Mouse (Mus musculus) ES-E14 (cell line): ENCODE results near the gene Phyhd1. TPM values are rescaled to one million over a fixed set of nuclear protein-coding genes. Genes with fewer than 3 reads are reported as not detected.

Experiments used
- DNase-seq: peaks from one replicate; pipeline ENCODE4 v3.0.0-alpha.2; 2013; ENCODE audit warnings: low read depth, low spot score
- H3K27ac ChIP-seq: 2 replicates; pipeline ENCODE4 v1.5.1; 2012; ENCODE audit warnings: low read depth, mild to moderate bottlenecking, low read length, moderate library complexity, mixed read lengths; ENCODE audit not compliant: poor library complexity, insufficient read depth, severe bottlenecking
- H3K36me3 ChIP-seq: 2 replicates; pipeline ENCODE4 v1.6.1; 2012; ENCODE audit warnings: mild to moderate bottlenecking, low read length, moderate library complexity, mixed read lengths; ENCODE audit not compliant: control insufficient read depth, poor library complexity, insufficient read depth, severe bottlenecking
- H3K4me1 ChIP-seq, 2 experiments: fragments of 150-350 bp in 1 of 2; sonication (generic) in 1 of 2; 2 replicates each; pipeline ENCODE4 v1.6.1; 2012; ENCODE audit warnings: low read length in 2 of 2, mild to moderate bottlenecking in 1 of 2, mixed read lengths in 1 of 2; ENCODE audit not compliant: control insufficient read depth in 2 of 2, insufficient read depth in 2 of 2, poor library complexity in 1 of 2
- H3K4me3 ChIP-seq, 2 experiments: fragments of 150-350 bp in 1 of 2; sonication (generic) in 1 of 2; 2 replicates each; pipeline ENCODE4 v1.5.1; 2012; ENCODE audit warnings: low read length in 2 of 2, low read depth in 1 of 2, mild to moderate bottlenecking in 1 of 2, mixed read lengths in 1 of 2; ENCODE audit not compliant: insufficient read depth in 1 of 2, poor library complexity in 1 of 2, severe bottlenecking in 1 of 2
- H3K9ac ChIP-seq: 2 replicates; pipeline ENCODE4 v1.6.1; 2012; ENCODE audit warnings: low read depth, mild to moderate bottlenecking, low read length, mixed read lengths; ENCODE audit not compliant: poor library complexity, insufficient read depth, severe bottlenecking
- H3K9me3 ChIP-seq: fragments of 150-350 bp; sonication (generic); 2 replicates; pipeline ENCODE4 v1.6.1; 2012; ENCODE audit warnings: low read depth, mild to moderate bottlenecking, low read length; ENCODE audit not compliant: control insufficient read depth, insufficient read depth
- CHD2 ChIP-seq: IDR thresholded peaks from 2 replicates; pipeline ENCODE4 v1.6.1; 2014; ENCODE audit warnings: mild to moderate bottlenecking, low read depth, low read length, inconsistent platforms
- HCFC1 ChIP-seq: IDR thresholded peaks from 2 replicates; pipeline ENCODE4 v1.6.1; 2012; ENCODE audit warnings: low read length, inconsistent platforms, borderline replicate concordance; ENCODE audit not compliant: insufficient read depth
- MAFK ChIP-seq: IDR thresholded peaks from 2 replicates; pipeline ENCODE4 v1.6.1; 2014; ENCODE audit warnings: mild to moderate bottlenecking, low read depth, low read length, inconsistent platforms; ENCODE audit not compliant: insufficient read depth
- ZC3H11A ChIP-seq: IDR thresholded peaks from 2 replicates; pipeline ENCODE4 v1.6.1; 2012; ENCODE audit warnings: low read depth, mild to moderate bottlenecking, inconsistent platforms, low read length, borderline replicate concordance
- ZNF384 ChIP-seq: IDR thresholded peaks from 2 replicates; pipeline ENCODE4 v1.6.1; 2012; ENCODE audit warnings: low read depth, low read length, inconsistent platforms
- in situ Hi-C, 2 experiments: fragments of 600-800 bp; cut with MboI; formaldehyde crosslinking; loops; one replicate each; pipeline ENCODE4 v1.15.1; 2025; ENCODE audit warnings: low sequenced_read_pairs in 2 of 2, inconsistent platforms in 1 of 2; ENCODE audit not compliant: unreplicated experiment in 2 of 2
- total RNA-seq: library from RNA; depleted of rRNA; stranded (reverse); fragments of 300-350 nt; gene quantifications from 2 replicates; pipeline ENCODE4 v1.2.3, GENCODE M21; 2012; rRNA removed

The Phyhd1 gene
- 2.7 and 5.5 TPM in 2 replicates for total RNA-seq

GRCm38 (mm10) chr2:30265767-30266253, at the start of gene Phyhd1:
Phyhd1 (plus strand) TSS chr2:30266203.
- no peak for DNase-seq
- in situ Hi-C loops = no loop called here
- H3K9ac ChIP-seq = peak within 1 kb of the TSS; percentile 36
- TF ChIP-seq MAFK = no peak
- no peak for TF ChIP-seq CHD2
- TF ChIP-seq HCFC1 = no peak
- H3K4me1 ChIP-seq = peaks cover 9 to 29% of the 10 kb centered on the region in 2 experiments; a peak in 3 of 4 replicates
- H3K36me3 ChIP-seq = peaks cover 8% of the 10 kb centered on the region; the same call in 1 of the 2 replicates
- H3K27ac ChIP-seq = peak within 1 kb of the TSS; percentile 59
- H3K4me3 ChIP-seq = peak within 1 kb of the TSS; percentile 13 to 28; a peak in 2 of 4 replicates
- H3K9me3 ChIP-seq = no peaks in the 10 kb centered on the region

GRCm38 (mm10) chr2:30216293-30216692, 49.7 kb upstream of the Phyhd1 start:
- in situ Hi-C loops = no loop called here
- Histone ChIP-seq H3K27ac (no peak overlapping the region), H3K9ac (no peak overlapping the region), H3K4me3 (no peak overlapping the region), H3K9me3 (peaks cover 6% of the 10 kb centered on the region; the same call in 1 of the 2 replicates), H3K4me1 (peaks cover 0 to 4% of the 10 kb centered on the region in 2 experiments; a peak in 1 of 4 replicates), H3K36me3 (no peaks in the 10 kb centered on the region)
- no peak for DNase-seq
- TF ChIP-seq MAFK (no peak), ZNF384 (no peak), CHD2 (no peak), ZC3H11A (no peak), HCFC1 (no peak)

- Histone ChIP-seq H3K36me3 (no peaks in the 10 kb centered on the region), H3K9me3 (peaks cover 3% of the 10 kb centered on the region; the same call in 1 of the 2 replicates), H3K4me1 (peaks cover 0 to 5% of the 10 kb centered on the region in 2 experiments; a peak in 1 of 4 replicates), H3K4me3 (no peak overlapping the region), H3K9ac (no peak overlapping the region), H3K27ac (no peak overlapping the region)
- TF ChIP-seq CHD2 (no peak), ZC3H11A (no peak), ZNF384 (no peak), MAFK (no peak), HCFC1 (no peak)
- in situ Hi-C loops = no loop called here
- DNase-seq = no peak
Measured at GRCm38 (mm10) chr2:30235593-30235992, 30.4 kb upstream of the Phyhd1 start.

- peak overlapping the region; percentile 84 to 90 for H3K4me3 ChIP-seq
- 0 out of 2 replicates have a peak, but pooled peaks cover 2% of the 10 kb centered on the region for H3K9me3 ChIP-seq
- in situ Hi-C loops = no loop called here
- H3K4me1 ChIP-seq = peaks cover 0 to 5% of the 10 kb centered on the region in 2 experiments; a peak in 1 of 4 replicates
- peak overlapping the region; percentile 48; the same call in 1 of the 2 replicates for H3K27ac ChIP-seq
- TF ChIP-seq CHD2 (no peak), MAFK (no peak), HCFC1 (no peak), ZC3H11A (no peak), ZNF384 (no peak)
- H3K36me3 ChIP-seq = peaks cover 6% of the 10 kb centered on the region; the same call in 1 of the 2 replicates
- peak overlapping the region; percentile 92 for H3K9ac ChIP-seq
- no peak for DNase-seq
Measured at GRCm38 (mm10) chr2:30236426-30237198, 29.4 kb upstream of the Phyhd1 start.
